Mouse (Mus musculus) stomach, postnatal 0 days (tissue): Measurements from ENCODE around the gene Irf2bpl.

ENCODE experiments used
- CTCF ChIP-seq: IDR thresholded peaks from 2 replicates; pipeline ENCODE4 v1.5.1; 2016; ENCODE audit warnings: antibody characterized with exemption, low read depth, mild to moderate bottlenecking, moderate library complexity
- EP300 ChIP-seq: optimal IDR thresholded peaks from 2 replicates; pipeline ENCODE3; 2016; ENCODE audit warnings: antibody characterized with exemption

- TF ChIP-seq CTCF = no peak
- no peak for TF ChIP-seq EP300
These were observed 34.5 kb downstream of the Irf2bpl start for GRCm38 (mm10) chr12:86849945-86850626.
